Mouse (Mus musculus) forebrain, embryonic 16.5 days (tissue): ENCODE measurements around the gene Rbfox1. TPM values are rescaled to one million over a fixed set of nuclear protein-coding genes. Genes with fewer than 3 reads are reported as not detected.
A peak's percentile ranks its signal among the peaks of the same experiment; 100 is the strongest.

ENCODE experiments used
- ATAC-seq: fragments of 200-750 bp; cut with Nextera tagmentation; 2 replicates; pipeline ENCODE4 v1.8.0; 2017; ENCODE audit warnings: mild to moderate bottlenecking, moderate library complexity
- H3K27ac ChIP-seq: fragments of 300-500 bp; sonication (generic); 2 replicates; pipeline ENCODE4 v1.5.1; 2014; ENCODE audit warnings: low read length, control low read depth
- H3K27me3 ChIP-seq: fragments of 300-500 bp; sonication (generic); replicated peaks from 2 replicates; pipeline ENCODE4 v1.6.1; 2014; ENCODE audit warnings: low read length; ENCODE audit not compliant: control insufficient read depth, insufficient read depth
- H3K36me3 ChIP-seq: fragments of 300-500 bp; sonication (generic); 2 replicates; pipeline ENCODE4 v1.6.1; 2014; ENCODE audit not compliant: control insufficient read depth, insufficient read depth
- H3K4me1 ChIP-seq: fragments of 300-500 bp; sonication (generic); replicated peaks from 2 replicates; pipeline ENCODE4 v1.6.1; 2014; ENCODE audit warnings: low read length; ENCODE audit not compliant: control insufficient read depth, insufficient read depth
- H3K4me2 ChIP-seq: fragments of 300-500 bp; sonication (generic); 2 replicates; pipeline ENCODE4 v1.6.1; 2014; ENCODE audit warnings: mild to moderate bottlenecking, low read length, control low read depth
- H3K4me3 ChIP-seq: fragments of 300-500 bp; sonication (generic); replicated peaks from 2 replicates; pipeline ENCODE4 v1.5.1; 2014; ENCODE audit warnings: mild to moderate bottlenecking, low read length, control low read depth
- H3K9ac ChIP-seq: fragments of 300-500 bp; sonication (generic); replicated peaks from 2 replicates; pipeline ENCODE4 v1.6.1; 2014; ENCODE audit warnings: low read depth, low read length, control low read depth
- H3K9me3 ChIP-seq: fragments of 300-500 bp; sonication (generic); 2 replicates; pipeline ENCODE4 v1.6.1; 2016; ENCODE audit warnings: low read length; ENCODE audit not compliant: control insufficient read depth
- WGBS: fragments of 180-500 bp; shearing (Covaris S2); extraction: QIAGEN DNeasy Blood & Tissue Kit; methylation state at CpG from one replicate; pipeline ENCODE4 v1.1.7; 2014; 5-methylcytosine and 5-hydroxymethylcytosine counted together
- polyA plus RNA-seq: library from polyadenylated mRNA; unstranded; fragments of >200 nt; fragmentation: Nextera tagmentation; extraction: Ambion mirVana; gene quantifications from 2 replicates; pipeline ENCODE4 v1.2.1, GENCODE M21; 2015

Gene Rbfox1
- polyA plus RNA-seq, 1 experiment from 2014 or later = 210 TPM

DNA sequence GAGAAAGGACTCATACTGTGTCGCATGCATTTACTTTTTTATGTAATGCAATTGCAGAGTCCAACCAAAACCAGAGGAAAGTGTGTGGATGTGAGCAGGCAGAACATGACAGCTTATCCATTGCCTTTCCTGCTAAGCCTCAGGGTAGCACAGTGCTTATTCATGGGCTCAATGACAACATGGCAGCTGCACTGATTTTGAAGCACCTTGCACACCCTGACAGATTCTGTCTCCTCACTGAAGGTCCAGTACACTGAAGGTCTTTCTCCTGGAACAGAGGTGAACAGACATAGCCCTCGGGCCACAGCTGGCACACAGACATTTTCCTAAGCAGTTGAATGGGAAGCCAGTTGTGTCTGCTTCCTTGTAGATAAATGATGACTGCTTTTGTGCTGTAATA is 1254.3 kb downstream of the Rbfox1 start:
- 93% methylated on average over 2 of the region's 2 CpGs for WGBS
- no peaks in the 10 kb centered on the region for H3K36me3 ChIP-seq
- H3K4me3 ChIP-seq = no peak overlapping the region
- peaks cover 4% of the 10 kb centered on the region; the same call in 1 of the 2 replicates for H3K4me1 ChIP-seq
- H3K4me2 ChIP-seq = no peak overlapping the region
- no peak for ATAC-seq
- H3K27ac ChIP-seq = no peak overlapping the region
- H3K9ac ChIP-seq = no peak overlapping the region
- no peaks in the 10 kb centered on the region for H3K9me3 ChIP-seq
- no peaks in the 10 kb centered on the region for H3K27me3 ChIP-seq

DNA sequence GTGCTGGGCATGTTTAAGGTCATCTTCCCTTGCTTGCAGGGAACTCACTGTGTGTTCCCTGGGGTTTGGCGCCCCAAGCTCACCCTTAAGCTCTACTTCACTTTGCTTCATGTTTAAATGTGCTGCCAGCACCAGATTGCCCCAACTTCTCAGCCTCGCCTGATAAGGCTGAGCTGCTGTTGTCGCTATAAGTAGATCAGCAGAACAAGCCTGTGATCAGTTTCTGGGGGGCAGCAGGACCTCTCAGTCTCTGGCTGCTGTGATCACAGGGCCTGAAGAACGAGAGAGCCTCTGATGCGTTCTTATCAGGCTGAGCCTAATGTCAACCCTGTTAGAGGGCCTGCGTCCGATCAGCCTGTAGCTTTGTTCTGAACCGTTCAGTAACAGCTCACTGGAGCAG is 1255.8 kb downstream of the Rbfox1 start:
- H3K4me3 ChIP-seq = no peak overlapping the region
- no peak overlapping the region for H3K9ac ChIP-seq
- no peaks in the 10 kb centered on the region for H3K27me3 ChIP-seq
- no peaks in the 10 kb centered on the region for H3K9me3 ChIP-seq
- H3K4me2 ChIP-seq = no peak overlapping the region
- H3K36me3 ChIP-seq = no peaks in the 10 kb centered on the region
- WGBS = 46% methylated on average over 8 of the region's 8 CpGs
- no peak for ATAC-seq
- peaks cover 10% of the 10 kb centered on the region for H3K4me1 ChIP-seq
- H3K27ac ChIP-seq = no peak overlapping the region

DNA sequence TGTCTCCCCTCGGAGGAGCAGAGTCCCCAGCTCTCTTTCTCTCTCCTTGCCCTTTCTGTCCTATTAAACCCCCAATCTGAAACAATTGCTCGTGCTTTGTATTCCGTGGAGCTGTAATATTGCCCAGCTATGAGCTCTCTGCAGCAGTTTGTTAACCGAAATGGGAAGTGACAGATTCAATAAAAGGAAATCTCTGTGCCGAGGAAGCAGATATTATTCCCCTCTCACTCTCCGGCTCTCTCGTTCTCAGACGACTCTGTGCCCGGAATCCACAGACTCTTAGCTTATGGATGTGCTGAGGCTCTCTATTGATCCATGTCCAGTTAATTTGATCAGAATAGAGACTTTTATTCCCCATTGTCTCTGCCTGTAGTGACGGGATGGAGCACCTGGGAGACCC is 1260.3 kb downstream of the Rbfox1 start:
- Histone ChIP-seq H3K4me3 (no peak overlapping the region), H3K4me1 (peaks cover 36% of the 10 kb centered on the region), H3K9me3 (no peaks in the 10 kb centered on the region), H3K4me2 (no peak overlapping the region), H3K9ac (no peak overlapping the region), H3K27me3 (no peaks in the 10 kb centered on the region), H3K27ac (no peak overlapping the region), H3K36me3 (no peaks in the 10 kb centered on the region)
- 22% methylated on average over 10 of the region's 10 CpGs for whole genome bisulfite sequencing
- ATAC-seq = no peak

DNA sequence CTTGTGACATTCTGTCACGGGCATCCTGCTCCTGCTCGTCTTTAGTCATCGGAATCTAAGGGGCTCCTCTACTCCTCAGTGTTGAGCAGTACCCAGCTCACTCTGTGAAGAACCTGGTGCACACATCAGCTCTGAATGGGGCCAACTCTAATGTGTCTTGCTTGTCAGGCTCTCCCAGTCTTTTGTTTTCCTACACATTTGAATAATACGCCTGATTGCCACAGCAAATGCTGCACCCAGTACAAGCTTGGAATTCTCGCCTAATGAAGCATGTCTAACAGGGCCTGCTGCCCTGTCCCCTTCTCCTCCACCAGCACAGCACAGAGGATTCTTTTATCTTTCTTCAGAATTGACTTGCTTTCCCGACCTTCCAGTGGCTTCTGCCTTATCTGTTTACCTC is 1261.3 kb downstream of the Rbfox1 start:
- no peaks in the 10 kb centered on the region for H3K36me3 ChIP-seq
- WGBS = 8% methylated on average over 6 of the region's 6 CpGs
- no peak overlapping the region for H3K4me3 ChIP-seq
- peak overlapping the region; percentile 22 for H3K4me2 ChIP-seq
- 0 out of 2 replicates have a peak overlapping the region, but pooled peaks have one; percentile 35 for H3K27ac ChIP-seq
- no peaks in the 10 kb centered on the region for H3K27me3 ChIP-seq
- H3K9me3 ChIP-seq = no peaks in the 10 kb centered on the region
- H3K4me1 ChIP-seq = peaks cover 36% of the 10 kb centered on the region
- H3K9ac ChIP-seq = no peak overlapping the region
- peak; percentile 80 for ATAC-seq

DNA sequence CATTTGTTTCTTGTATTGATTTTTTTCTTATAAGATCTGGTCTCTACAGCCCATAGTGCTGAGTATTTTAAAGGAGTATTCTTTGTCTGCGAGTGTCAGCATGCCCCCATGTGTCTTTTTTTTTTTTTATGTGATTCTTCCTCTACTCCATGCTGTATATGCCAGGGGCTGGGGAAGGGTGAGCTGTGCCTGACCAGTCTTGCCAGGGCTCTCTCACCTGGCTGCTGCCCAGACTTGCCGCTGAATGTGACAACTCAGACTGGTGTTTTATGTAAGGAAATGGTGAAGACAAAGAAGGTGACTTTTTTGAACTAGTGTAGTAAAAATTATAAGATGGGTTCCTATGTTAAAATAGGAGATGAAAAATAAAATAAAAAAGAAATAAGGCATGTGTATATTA is 1262.7 kb downstream of the Rbfox1 start:
- H3K9ac ChIP-seq = no peak overlapping the region
- H3K4me1 ChIP-seq = peaks cover 38% of the 10 kb centered on the region

DNA sequence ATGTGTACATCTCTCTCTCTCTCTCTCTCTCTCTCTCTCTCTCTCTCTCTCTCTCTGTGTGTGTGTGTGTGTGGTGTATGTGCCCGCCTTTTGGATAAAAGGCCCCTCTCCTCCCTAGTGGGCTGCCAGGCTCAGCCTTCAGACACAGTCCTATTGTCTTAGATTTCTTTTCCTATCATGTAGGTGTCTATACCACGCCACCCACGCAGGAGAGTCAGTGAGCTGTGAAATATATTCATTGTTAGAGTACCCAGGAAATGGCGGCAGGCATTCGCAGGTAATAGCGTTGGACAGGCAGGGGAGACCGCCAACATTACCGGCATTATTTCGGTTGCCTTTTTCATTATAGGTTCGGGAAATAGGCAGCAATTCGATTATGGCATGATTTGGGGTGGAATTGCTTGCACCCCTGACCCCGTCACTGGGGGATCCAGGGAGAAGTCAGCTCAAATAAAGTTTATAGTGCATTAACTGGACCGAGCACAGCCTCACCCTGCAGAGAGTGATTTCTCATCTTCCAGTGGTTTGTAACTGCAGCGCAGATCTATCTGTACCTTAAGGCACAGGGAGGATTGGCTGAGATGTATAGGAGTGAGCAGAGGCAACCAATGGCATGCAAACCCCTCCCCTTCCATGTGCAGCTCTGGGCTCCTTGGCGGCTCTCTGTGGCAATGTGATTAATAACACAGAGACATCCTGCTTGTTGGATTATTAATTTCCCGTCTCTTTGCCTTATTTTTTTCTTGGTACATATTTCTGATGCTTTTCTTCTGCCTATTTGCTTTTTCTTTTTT is 1264.1 kb downstream of the Rbfox1 start:
- peaks cover 38% of the 10 kb centered on the region for H3K4me1 ChIP-seq
- WGBS = 47% methylated on average over 16 of the region's 16 CpGs
- no peak overlapping the region for H3K4me3 ChIP-seq
- H3K27ac ChIP-seq = no peak overlapping the region
- no peak overlapping the region for H3K9ac ChIP-seq
- peak; percentile 80 for ATAC-seq
- H3K4me2 ChIP-seq = 0 out of 2 replicates have a peak overlapping the region, but pooled peaks have one; percentile 5
- no peaks in the 10 kb centered on the region for H3K36me3 ChIP-seq
- H3K27me3 ChIP-seq = no peaks in the 10 kb centered on the region
- H3K9me3 ChIP-seq = no peaks in the 10 kb centered on the region

More for the DNA sequence above, 1262.7 kb downstream of the Rbfox1 start:
- no peaks in the 10 kb centered on the region for H3K36me3 ChIP-seq
- no peak overlapping the region for H3K4me2 ChIP-seq
- H3K4me3 ChIP-seq = no peak overlapping the region
- H3K27ac ChIP-seq = no peak overlapping the region
- H3K9me3 ChIP-seq = no peaks in the 10 kb centered on the region
- no peaks in the 10 kb centered on the region for H3K27me3 ChIP-seq
- ATAC-seq = no peak
- WGBS = 57% methylated on average over 2 of the region's 2 CpGs

DNA sequence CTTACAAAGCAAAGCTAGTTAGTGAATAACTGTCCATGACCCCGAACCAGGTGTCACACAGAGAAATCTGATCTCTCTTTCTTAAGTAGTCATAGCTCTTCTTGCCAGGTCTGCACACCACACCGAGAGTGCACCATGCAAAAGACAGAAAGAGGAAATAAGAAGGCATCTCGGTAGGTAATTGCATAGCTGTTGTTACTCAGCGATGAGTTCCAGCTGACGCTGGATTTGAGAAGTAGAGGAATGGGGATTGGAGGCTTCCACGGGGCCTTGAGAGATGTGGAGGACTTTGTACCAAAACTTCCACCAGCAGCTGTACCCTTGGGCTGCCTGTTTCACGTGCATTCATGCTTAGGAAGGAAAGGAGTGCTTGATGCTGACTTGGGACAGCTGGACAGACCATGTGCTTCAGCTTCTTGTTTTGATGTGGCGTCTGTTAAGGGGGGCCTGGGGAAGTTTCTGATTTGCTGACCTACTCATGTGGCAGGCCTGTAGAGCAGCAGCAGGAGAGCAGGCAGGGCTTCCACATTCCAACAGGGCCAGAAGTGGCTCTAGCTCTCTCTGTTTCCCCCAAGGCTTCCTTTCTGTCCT is 1265.1 kb downstream of the Rbfox1 start:
- no peaks in the 10 kb centered on the region for H3K36me3 ChIP-seq
- no peaks in the 10 kb centered on the region for H3K27me3 ChIP-seq
- no peak overlapping the region for H3K9ac ChIP-seq
- no peaks in the 10 kb centered on the region for H3K9me3 ChIP-seq
- H3K4me3 ChIP-seq = no peak overlapping the region; the same call in 1 of the 2 replicates
- H3K4me2 ChIP-seq = peak overlapping the region; percentile 5
- peaks cover 38% of the 10 kb centered on the region for H3K4me1 ChIP-seq
- 40% methylated on average over 8 of the region's 8 CpGs for WGBS
- no peak overlapping the region for H3K27ac ChIP-seq
- peak; percentile 33 for ATAC-seq

DNA sequence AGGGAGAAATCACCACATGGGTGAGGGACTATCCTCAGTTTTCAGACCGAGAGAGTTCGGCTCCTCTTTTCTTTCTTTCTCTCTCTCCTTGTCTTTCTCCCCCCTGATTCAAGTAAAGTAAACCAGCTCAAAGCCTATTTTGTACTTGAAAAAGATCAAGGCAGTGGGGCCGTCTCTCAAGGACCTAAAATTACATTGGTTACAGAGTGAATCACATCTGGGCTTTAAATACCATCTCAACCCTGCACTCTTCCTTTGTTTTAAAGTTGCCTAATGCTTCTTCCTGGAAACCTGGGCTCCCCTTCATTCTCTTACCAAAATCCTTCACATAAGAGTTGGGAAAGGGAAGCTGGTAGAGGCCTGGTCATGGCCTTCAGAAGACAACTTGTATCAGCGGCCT is 1267.2 kb downstream of the Rbfox1 start:
- Histone ChIP-seq H3K4me1 (peaks cover 21% of the 10 kb centered on the region), H3K27ac (no peak overlapping the region), H3K9me3 (no peaks in the 10 kb centered on the region), H3K36me3 (no peaks in the 10 kb centered on the region), H3K9ac (no peak overlapping the region), H3K4me3 (no peak overlapping the region), H3K27me3 (no peaks in the 10 kb centered on the region), H3K4me2 (no peak overlapping the region)
- 62% methylated on average over 4 of the region's 4 CpGs for WGBS
- ATAC-seq = no peak

DNA sequence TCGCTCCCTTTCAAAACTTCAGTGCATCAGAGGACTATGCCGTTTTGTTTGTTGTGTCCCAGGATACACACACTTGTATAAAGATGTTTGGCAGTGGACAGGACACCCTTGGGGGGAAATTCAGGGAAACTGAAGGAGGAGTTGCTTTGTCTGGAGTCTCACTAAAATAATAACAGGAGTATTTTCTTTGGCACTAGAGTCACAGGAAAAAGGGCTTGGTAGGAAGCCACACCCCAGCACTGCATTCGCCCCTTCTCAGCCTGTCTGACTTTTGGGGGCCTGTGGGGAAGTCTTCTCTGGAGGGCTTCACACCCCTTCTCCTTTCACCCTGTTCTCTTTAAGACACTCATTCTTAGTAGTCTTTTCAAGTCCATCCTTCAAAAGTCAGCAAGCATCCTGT is 1269.5 kb downstream of the Rbfox1 start:
- Histone ChIP-seq H3K4me3 (no peak overlapping the region), H3K9ac (no peak overlapping the region), H3K4me1 (peaks cover 19% of the 10 kb centered on the region), H3K36me3 (no peaks in the 10 kb centered on the region), H3K27me3 (no peaks in the 10 kb centered on the region), H3K4me2 (no peak overlapping the region), H3K27ac (no peak overlapping the region), H3K9me3 (no peaks in the 10 kb centered on the region)
- ATAC-seq = no peak
- WGBS = 87% methylated on average over 3 of the region's 3 CpGs
